Mouse (Mus musculus): ENCODE results near the gene Lrrc8c. TPM values are rescaled to one million over a fixed set of nuclear protein-coding genes. Genes with fewer than 3 reads are reported as not detected.

The Lrrc8c gene
- total and polyA plus RNA-seq, 2 experiments from 2014 or later: 6.9 to 11.5 TPM

DNA sequence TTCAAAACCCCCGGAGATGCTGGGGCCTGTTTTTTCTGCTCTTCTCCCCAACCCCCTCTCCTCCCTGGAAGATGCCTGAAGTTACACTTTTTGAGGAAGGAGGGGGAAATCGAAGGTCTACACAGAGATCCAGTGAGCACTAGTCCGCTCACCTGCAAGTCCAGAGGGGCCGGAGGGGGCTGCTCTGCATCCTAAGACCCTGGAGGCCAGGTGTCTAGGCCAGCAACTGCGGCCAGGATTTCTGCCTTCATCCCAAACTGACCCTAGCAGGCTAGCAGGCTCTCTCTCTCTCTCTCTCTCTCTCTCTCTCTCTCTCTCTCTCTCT is 750 bp downstream of the Lrrc8c start:
- Histone ChIP-seq H3K27ac (ENCODE audit: low read depth, low read length) (no peak overlapping the region; the same call in 1 of the 2 replicates), H3K36me3 (ENCODE audit: insufficient read depth) (no peaks in the 10 kb centered on the region), H3K27me3 (ENCODE audit: insufficient read depth, low read length) (no peaks in the 10 kb centered on the region), H3K9me3 (ENCODE audit: low read length) (no peaks in the 10 kb centered on the region), H3K4me2 (ENCODE audit: low read depth) (peak overlapping the region; percentile 92), H3K4me1 (ENCODE audit: insufficient read depth) (peaks cover 15% of the 10 kb centered on the region; the same call in 1 of the 2 replicates), H3K4me3 (ENCODE audit: low read depth, low read length) (peak overlapping the region; percentile 83), H3K9ac (peak overlapping the region; percentile 77)
- ATAC-seq (no peak), DNase-seq (no peak)
- WGBS: 4% methylated on average over 5 of the region's 5 CpGs
- TF ChIP-seq CTCF (IDR thresholded peaks at IDR 0.05; ENCODE audit: low read depth): no peak

DNA sequence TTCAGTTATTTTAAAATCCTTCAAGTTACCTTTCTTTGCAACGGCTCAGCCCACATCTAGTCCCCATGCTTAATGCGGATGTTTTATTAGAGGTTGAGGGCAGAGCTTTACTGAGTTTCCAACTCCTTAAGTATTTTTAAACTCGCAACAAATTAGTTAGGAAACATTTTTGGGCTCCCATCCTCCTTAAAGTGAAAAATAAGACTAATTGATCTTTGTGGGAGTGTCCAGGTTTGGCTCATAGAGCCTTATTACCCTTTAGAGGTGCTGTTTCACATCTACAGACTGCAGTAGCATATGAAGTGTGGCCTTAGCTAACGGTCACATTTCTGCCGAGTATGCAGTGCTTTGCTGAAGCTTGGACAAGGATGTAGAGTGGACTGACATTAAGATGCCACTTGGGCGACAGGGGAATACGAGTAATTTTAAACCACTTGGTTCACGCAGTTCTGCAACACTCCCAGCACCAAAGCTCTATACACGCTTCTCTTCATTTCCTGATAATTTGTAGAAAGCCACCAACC is 1.3 kb downstream of the Lrrc8c start:
- Histone ChIP-seq H3K9me3 (ENCODE audit: low read length) (no peaks in the 10 kb centered on the region), H3K27ac (ENCODE audit: low read depth, low read length) (no peak overlapping the region), H3K9ac (peak overlapping the region; percentile 77), H3K4me2 (ENCODE audit: low read depth) (peak overlapping the region; percentile 92), H3K36me3 (ENCODE audit: insufficient read depth) (no peaks in the 10 kb centered on the region), H3K4me1 (ENCODE audit: insufficient read depth) (peaks cover 15% of the 10 kb centered on the region; the same call in 1 of the 2 replicates), H3K4me3 (ENCODE audit: low read depth, low read length) (peak overlapping the region; percentile 83), H3K27me3 (ENCODE audit: insufficient read depth, low read length) (no peaks in the 10 kb centered on the region)
- 36% methylated on average over 9 of the region's 9 CpGs for WGBS
- ATAC-seq (no peak), DNase-seq (no peak)
- no peak for TF ChIP-seq CTCF (IDR thresholded peaks at IDR 0.05; ENCODE audit: low read depth)

DNA sequence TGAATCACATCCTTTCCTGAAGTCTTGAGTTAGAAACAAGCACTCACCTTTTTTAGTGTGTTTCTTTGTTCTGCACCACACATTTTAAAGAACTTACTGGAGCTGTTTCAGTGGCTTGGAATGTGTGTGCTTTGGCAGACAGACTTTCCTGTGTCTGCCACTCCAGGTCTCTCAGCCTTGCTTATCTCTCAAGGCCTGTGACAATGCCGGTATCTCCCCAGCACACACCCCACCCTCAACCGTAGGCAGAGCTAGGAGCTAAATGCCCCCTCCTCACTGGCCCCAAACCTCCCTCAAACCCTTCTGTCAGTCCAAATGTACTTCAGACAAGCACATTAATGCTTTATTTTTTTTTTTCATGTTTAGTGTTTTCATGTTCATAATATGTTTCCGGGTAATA is 4.3 kb downstream of the Lrrc8c start:
- no peak for TF ChIP-seq CTCF (IDR thresholded peaks at IDR 0.05; ENCODE audit: low read depth)
- no peak overlapping the region for H3K4me3 ChIP-seq (ENCODE audit: low read depth, low read length)
- H3K27ac ChIP-seq (ENCODE audit: low read depth, low read length): no peak overlapping the region
- peaks cover 12% of the 10 kb centered on the region; the same call in 1 of the 2 replicates for H3K4me1 ChIP-seq (ENCODE audit: insufficient read depth)
- DNase-seq (no peak), ATAC-seq (no peak)
- peaks cover 12% of the 10 kb centered on the region for H3K36me3 ChIP-seq (ENCODE audit: insufficient read depth)
- 82% methylated on average over 3 of the region's 3 CpGs for WGBS
- H3K9me3 ChIP-seq (ENCODE audit: low read length): no peaks in the 10 kb centered on the region
- H3K27me3 ChIP-seq (ENCODE audit: insufficient read depth, low read length): no peaks in the 10 kb centered on the region
- no peak overlapping the region for H3K9ac ChIP-seq
- no peak overlapping the region for H3K4me2 ChIP-seq (ENCODE audit: low read depth)

DNA sequence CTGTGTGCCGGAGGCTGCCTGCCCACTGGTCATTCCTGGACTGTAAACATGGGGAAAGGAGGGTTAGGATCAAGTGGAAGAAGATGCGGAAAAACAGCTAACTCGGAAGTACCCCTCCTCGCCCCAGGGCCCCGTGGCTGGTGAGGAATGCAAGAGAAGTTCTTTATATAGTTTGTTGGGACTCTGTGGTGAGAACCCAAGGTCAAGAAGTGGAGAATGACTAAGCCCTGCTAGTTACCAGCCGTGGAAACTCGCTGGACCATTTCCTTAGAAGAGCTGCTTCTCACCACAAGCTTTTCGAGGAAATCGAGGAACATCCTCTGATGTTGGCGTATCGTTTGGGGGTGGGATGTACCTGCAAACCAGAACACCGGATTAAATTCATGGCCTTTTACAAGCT is 5.8 kb downstream of the Lrrc8c start:
- Histone ChIP-seq H3K4me3 (ENCODE audit: low read depth, low read length) (no peak overlapping the region), H3K4me1 (ENCODE audit: insufficient read depth) (peaks cover 10% of the 10 kb centered on the region; the same call in 1 of the 2 replicates), H3K27ac (ENCODE audit: low read depth, low read length) (no peak overlapping the region), H3K36me3 (ENCODE audit: insufficient read depth) (peaks cover 12% of the 10 kb centered on the region), H3K9me3 (ENCODE audit: low read length) (no peaks in the 10 kb centered on the region), H3K4me2 (ENCODE audit: low read depth) (no peak overlapping the region), H3K9ac (no peak overlapping the region), H3K27me3 (ENCODE audit: insufficient read depth, low read length) (no peaks in the 10 kb centered on the region)
- ATAC-seq: no peak
- no peak for TF ChIP-seq CTCF (IDR thresholded peaks at IDR 0.05; ENCODE audit: low read depth)
- DNase-seq: no peak
- 96% methylated on average over 12 of the region's 12 CpGs for WGBS

DNA sequence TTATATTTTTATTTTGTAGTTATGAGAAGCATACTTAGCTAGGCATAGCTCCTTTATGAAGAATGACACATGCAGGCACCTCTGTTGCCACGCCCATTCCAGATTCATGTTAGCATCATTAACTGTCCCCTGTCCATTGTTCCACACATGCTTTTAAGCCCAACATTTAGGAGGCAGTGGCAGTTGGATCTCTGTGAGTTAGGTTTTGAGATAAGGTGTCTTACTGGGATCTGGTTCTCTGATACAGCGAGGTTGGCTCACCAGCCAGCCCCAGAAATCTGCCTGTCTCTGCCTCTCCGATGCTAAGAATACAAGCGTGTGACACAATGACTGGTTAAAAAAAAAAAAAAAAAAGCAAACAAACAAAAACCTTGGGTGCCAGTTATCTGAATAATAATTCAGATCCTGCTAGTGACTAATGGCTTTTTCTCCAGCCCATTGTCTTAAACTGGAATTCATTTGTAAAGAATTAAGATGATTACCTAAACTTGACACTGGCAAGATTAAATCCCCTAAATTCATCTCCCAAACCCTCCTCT is 7.0 kb downstream of the Lrrc8c start:
- H3K4me3 ChIP-seq (ENCODE audit: low read depth, low read length): no peak overlapping the region
- DNase-seq: no peak
- 90% methylated on average over 4 of the region's 4 CpGs for WGBS

DNA sequence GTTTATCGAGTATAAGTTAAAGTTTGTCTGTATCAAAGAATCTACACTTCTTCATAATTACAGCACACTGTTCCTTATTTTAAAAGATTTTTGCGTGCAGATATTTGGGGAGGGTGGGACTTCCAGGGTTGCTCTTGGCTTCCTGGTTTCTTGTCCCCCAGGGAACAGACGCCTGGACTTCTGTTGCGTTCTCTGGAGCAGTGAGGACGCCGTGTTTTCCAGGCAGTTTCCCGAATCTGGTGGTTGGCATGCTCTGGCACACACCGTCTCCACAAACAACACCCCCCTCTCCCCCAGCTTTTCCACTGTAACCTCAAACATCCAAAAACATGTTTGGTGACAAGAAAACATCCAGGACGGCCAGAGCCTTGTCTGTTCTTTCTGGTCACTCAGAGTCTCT is 7.6 kb downstream of the Lrrc8c start:
- Histone ChIP-seq H3K36me3 (ENCODE audit: insufficient read depth) (peaks cover 12% of the 10 kb centered on the region), H3K9ac (no peak overlapping the region), H3K27me3 (ENCODE audit: insufficient read depth, low read length) (no peaks in the 10 kb centered on the region), H3K4me3 (ENCODE audit: low read depth, low read length) (no peak overlapping the region), H3K4me2 (ENCODE audit: low read depth) (no peak overlapping the region), H3K27ac (ENCODE audit: low read depth, low read length) (no peak overlapping the region), H3K4me1 (ENCODE audit: insufficient read depth) (no peaks in the 10 kb centered on the region), H3K9me3 (ENCODE audit: low read length) (no peaks in the 10 kb centered on the region)
- 91% methylated on average over 9 of the region's 9 CpGs for WGBS
- DNase-seq (no peak), ATAC-seq (no peak)
- no peak for TF ChIP-seq CTCF (IDR thresholded peaks at IDR 0.05; ENCODE audit: low read depth)

More for the DNA sequence above, 7.0 kb downstream of the Lrrc8c start:
- no peak overlapping the region for H3K27ac ChIP-seq (ENCODE audit: low read depth, low read length)
- no peak for TF ChIP-seq CTCF (IDR thresholded peaks at IDR 0.05; ENCODE audit: low read depth)
- H3K9me3 ChIP-seq (ENCODE audit: low read length): no peaks in the 10 kb centered on the region
- H3K27me3 ChIP-seq (ENCODE audit: insufficient read depth, low read length): no peaks in the 10 kb centered on the region
- peaks cover 12% of the 10 kb centered on the region for H3K36me3 ChIP-seq (ENCODE audit: insufficient read depth)
- H3K9ac ChIP-seq: no peak overlapping the region
- no peak overlapping the region for H3K4me2 ChIP-seq (ENCODE audit: low read depth)
- peaks cover under 1% of the 10 kb centered on the region; the same call in 1 of the 2 replicates for H3K4me1 ChIP-seq (ENCODE audit: insufficient read depth)
- ATAC-seq: no peak

DNA sequence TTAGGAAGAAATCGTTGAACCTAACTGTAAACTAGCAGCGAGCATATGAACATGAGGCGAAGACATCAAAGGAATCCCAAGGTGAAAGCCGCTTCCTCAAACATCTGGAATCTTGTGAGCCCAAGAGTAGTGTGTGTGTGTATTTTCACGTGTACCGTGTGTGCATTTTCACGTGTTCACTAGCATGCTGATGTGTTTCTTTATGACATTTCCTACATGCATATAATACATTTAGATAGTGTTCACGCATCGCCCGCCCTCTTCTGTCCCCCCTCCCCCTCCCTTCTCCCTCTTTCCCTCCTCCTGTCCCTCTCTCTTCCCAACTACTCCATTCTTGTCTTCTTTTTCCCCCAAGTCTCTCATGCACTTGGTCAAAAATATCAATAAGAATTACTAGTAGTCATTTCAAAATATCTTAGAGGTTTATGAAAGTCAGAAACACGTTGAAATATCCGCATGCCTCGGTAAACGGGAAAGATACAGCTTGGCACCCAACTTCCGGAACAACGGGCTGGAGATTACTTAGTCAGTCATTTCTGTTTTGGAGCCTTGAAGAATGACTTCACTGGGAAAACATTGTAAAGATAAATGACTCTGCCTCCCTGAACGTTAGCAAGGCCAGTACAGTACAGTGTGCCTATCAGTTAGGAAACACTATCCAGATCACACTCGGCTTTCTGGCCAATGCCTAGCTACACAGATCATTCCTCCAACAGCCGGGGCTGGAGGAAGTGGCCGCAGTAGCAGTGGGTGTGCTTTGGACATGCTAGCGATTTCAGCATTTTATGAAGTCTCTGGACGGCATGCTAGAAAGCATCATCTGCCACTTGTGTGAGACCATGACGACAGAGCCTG is 8.5 kb downstream of the Lrrc8c start:
- no peak overlapping the region for H3K4me2 ChIP-seq (ENCODE audit: low read depth)
- DNase-seq (no peak), ATAC-seq (no peak)
- H3K9me3 ChIP-seq (ENCODE audit: low read length): no peaks in the 10 kb centered on the region
- no peaks in the 10 kb centered on the region for H3K4me1 ChIP-seq (ENCODE audit: insufficient read depth)
- no peaks in the 10 kb centered on the region for H3K27me3 ChIP-seq (ENCODE audit: insufficient read depth, low read length)
- WGBS: 94% methylated on average over 23 of the region's 23 CpGs
- H3K27ac ChIP-seq (ENCODE audit: low read depth, low read length): no peak overlapping the region
- no peak overlapping the region for H3K4me3 ChIP-seq (ENCODE audit: low read depth, low read length)
- peaks cover 12% of the 10 kb centered on the region for H3K36me3 ChIP-seq (ENCODE audit: insufficient read depth)
- no peak overlapping the region for H3K9ac ChIP-seq
- no peak for TF ChIP-seq CTCF (IDR thresholded peaks at IDR 0.05; ENCODE audit: low read depth)
